Mouse (Mus musculus) heart, embryonic 10.5 days (tissue): ENCODE measurements at regions not wholly inside any gene's neighbourhood (a gene's known extent, or its start where the extent isn't known, plus 50 kb on each side); places are given as distances from the start of the nearest gene placed in this dataset.
"Not testable (repeated sequence)": the region's sequence is repeated elsewhere in the genome, so short reads cannot be mapped to it uniquely, and the experiment has no call there.

ENCODE experiments used
- DNase-seq: peaks from one replicate; pipeline ENCODE4 v3.0.0-alpha.2; 2017; ENCODE audit warnings: low spot score
- H3K27ac ChIP-seq: fragments of 300-500 bp; sonication (generic); 2 replicates; pipeline ENCODE4 v1.5.1; 2016; ENCODE audit warnings: mild to moderate bottlenecking
- H3K27me3 ChIP-seq: fragments of 300-500 bp; sonication (generic); 2 replicates; pipeline ENCODE4 v1.6.1; 2016; ENCODE audit warnings: mild to moderate bottlenecking; ENCODE audit not compliant: poor library complexity, insufficient read depth, severe bottlenecking
- H3K36me3 ChIP-seq: fragments of 300-500 bp; sonication (generic); 2 replicates; pipeline ENCODE4 v1.6.1; 2016; ENCODE audit warnings: mild to moderate bottlenecking, moderate library complexity
- H3K4me1 ChIP-seq: fragments of 300-500 bp; sonication (generic); 2 replicates; pipeline ENCODE4 v1.6.1; 2016; ENCODE audit warnings: mild to moderate bottlenecking
- H3K4me3 ChIP-seq: fragments of 300-500 bp; sonication (generic); 2 replicates; pipeline ENCODE4 v1.5.1; 2016; ENCODE audit warnings: mild to moderate bottlenecking, moderate library complexity
- H3K9me3 ChIP-seq: fragments of 300-500 bp; sonication (generic); 2 replicates; pipeline ENCODE4 v1.6.1; 2016; ENCODE audit warnings: mild to moderate bottlenecking, moderate library complexity
- WGBS: fragments of 180-500 bp; shearing (Covaris S2); methylation state at CpG from one replicate; pipeline ENCODE4 v1.1.7; 2016; 5-methylcytosine and 5-hydroxymethylcytosine counted together

DNA sequence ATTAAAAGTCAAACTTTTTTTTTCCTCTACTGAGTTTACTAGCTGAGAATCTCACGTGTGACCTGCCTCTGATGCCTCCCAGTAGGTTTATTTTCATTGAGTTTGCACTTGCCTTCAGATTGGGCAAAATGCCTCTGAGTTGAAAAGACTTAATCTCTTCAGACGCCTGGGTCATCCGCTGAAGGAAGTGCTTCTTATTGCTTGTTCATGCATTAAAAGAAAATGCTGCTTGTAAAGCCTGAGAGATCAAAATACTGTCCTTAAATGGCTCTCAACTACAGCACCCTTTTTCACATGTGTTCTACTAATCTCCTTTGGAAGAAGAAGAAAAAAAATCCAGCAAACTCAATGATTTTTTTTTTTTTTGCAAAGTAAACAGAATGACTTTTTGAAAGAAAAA is 351.5 kb downstream of the Kcnh5 start:
- H3K36me3 ChIP-seq, result no peaks in the 10 kb centered on the region
- H3K4me3 ChIP-seq, result no peak overlapping the region
- no peak for DNase-seq
- H3K27ac ChIP-seq, result no peak overlapping the region
- H3K27me3 ChIP-seq, result no peaks in the 10 kb centered on the region
- no peaks in the 10 kb centered on the region for H3K9me3 ChIP-seq
- WGBS, result 46% methylated on average over 3 of the region's 3 CpGs
- H3K4me1 ChIP-seq, result no peaks in the 10 kb centered on the region

DNA sequence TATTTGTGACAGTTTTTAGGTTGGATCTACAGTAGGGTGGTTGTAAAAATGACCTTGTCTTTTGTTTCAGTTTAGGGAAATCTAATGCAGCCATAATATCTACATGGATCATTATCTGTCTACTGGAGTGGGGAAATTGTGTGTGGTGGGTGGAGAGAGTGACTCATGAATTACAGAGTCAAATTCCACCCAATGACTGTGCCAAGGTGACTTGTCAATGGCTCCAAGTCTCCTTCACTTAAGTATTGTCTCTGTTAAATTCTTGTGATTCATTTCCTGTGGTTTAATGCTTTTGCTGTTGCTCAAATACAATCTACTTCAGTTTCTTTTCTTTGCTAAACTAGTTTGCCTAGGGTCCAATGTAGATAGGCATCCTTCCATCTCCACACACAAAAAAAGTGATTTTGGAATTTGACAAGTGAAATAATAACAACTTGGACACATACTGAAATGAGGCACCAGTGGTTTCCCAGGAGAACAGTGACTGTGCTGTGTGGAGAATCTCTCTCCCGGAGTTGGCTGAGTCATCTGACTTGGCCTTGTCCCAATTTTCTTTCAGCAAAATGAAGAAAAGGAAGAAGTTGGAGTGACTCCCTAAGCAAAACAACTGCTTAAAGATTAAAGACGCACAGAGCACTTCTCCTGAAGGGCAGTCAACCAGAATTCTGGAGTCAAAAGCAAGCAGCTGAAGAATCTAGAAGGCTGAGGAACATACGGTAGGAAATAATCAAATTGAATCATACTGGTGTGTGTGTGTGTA is 352.2 kb downstream of the Kcnh5 start:
- Histone ChIP-seq H3K4me3 (no peak overlapping the region), H3K9me3 (no peaks in the 10 kb centered on the region), H3K27me3 (no peaks in the 10 kb centered on the region), H3K4me1 (no peaks in the 10 kb centered on the region), H3K27ac (no peak overlapping the region), H3K36me3 (no peaks in the 10 kb centered on the region)
- 51% methylated on average over 3 of the region's 3 CpGs for WGBS
- DNase-seq, result no peak

DNA sequence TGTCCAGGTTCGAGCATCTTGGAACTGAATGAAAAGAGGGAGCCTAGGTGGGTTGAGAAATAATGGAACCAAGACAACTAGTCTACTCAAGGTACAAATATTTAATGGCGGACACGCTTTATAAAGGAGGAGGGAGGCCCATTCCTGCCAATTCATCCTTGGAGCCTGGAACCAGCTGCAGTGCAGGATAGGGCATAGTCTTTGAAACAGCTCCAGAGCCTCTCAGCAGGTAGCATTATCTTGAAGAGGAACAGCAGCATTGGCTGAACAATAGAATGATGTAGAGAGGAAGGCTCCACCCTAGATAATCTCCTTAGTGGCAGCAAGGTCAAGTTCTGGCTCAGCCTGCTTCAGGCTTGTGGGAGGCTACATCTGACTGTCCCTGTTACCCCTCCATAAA is 361.0 kb downstream of the Kcnh5 start:
- H3K4me3 ChIP-seq, H3K4me1 ChIP-seq, H3K27me3 ChIP-seq, DNase-seq, H3K27ac ChIP-seq, H3K36me3 ChIP-seq, H3K9me3 ChIP-seq: not testable (repeated sequence)
- 77% methylated on average over 3 of the region's 3 CpGs for WGBS

DNA sequence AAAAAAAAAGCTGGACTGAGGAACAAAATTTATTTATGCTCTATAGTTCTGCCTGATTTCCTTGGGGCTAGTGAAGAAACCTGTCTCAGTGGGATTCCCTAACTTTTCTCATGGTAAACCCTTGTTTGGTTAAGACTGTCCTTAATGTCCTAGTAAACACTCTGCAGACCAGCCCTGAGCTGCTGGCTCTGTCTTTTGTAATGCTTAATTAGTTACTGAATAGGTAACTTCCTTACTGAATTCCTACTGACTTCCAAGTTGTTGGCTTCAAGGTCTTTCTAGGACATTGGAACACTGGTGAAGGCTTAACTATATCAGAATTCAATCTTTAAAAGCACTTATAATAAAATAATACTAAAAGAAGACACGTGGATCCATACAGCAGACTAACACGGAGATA is 368.6 kb downstream of the Kcnh5 start:
- not testable (repeated sequence) for H3K27ac ChIP-seq, H3K9me3 ChIP-seq, DNase-seq, H3K4me1 ChIP-seq, H3K36me3 ChIP-seq, H3K27me3 ChIP-seq, H3K4me3 ChIP-seq
- 82% methylated on average over 2 of the region's 2 CpGs for WGBS

DNA sequence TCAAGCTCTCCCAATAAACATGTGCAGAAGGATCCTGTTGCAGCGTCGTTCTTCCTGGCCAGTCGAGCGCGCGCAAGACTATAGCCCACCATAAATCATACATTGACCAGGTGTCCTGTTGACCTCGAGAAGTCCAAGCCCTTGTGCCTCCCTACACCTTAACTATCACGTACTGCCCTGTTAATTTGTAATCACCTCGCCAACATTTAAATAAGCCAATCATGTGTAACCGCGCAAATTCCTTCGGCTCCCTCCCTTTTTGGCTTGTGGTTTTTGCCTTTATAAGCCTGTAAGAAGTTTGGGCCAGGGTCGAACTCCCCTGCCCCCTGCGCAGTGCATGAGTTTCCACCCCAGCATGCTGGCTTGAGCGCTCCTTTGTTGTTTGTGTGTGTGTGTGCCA is 369.2 kb downstream of the Kcnh5 start:
- not testable (repeated sequence) for H3K27me3 ChIP-seq, DNase-seq
- 94% methylated on average over 15 of the region's 15 CpGs for WGBS

DNA sequence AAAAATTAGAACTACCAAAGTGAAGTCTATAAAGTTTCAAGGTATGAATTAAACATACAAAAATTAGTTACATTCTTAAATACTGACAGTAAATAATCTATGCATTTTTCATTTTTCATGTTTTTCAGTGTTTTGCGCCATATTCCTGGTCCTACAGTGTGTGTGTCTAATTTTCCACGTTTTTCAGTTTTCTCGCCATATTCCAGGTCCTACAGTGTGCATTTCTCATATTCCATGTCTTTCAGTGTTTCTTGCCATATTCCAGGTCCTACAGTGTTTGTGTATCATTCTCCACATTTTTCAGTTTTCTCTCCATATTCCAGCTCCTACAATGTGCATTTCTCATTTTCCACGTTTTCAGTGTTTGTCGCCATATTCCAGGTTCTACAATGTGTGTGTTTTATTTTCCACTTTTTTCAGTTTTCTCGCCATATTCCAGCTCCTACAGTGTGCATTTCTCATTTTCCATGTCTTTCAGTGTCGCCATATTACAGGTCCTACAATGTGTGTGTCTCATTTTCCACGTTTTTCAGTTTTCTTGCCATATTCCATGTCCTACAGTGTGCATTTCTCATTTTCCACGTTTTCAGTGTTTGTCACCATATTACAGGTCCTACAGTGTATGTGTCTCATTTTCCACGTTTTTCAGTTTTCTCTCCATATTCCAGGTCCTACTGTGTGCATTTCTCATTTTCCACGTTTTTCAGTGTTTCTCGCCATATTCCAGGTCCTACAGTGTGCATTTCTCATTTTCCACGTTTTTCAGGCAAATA is 373.2 kb downstream of the Kcnh5 start:
- peak; percentile 98 for DNase-seq
- WGBS, result 49% methylated on average over 13 of the region's 13 CpGs
- Histone ChIP-seq H3K4me1 (no peaks in the 10 kb centered on the region), H3K27me3 (no peaks in the 10 kb centered on the region), H3K27ac (no peak overlapping the region), H3K4me3 (no peak overlapping the region), H3K9me3 (peaks cover 3% of the 10 kb centered on the region; the same call in 1 of the 2 replicates), H3K36me3 (no peaks in the 10 kb centered on the region)

More for the DNA sequence above, 369.2 kb downstream of the Kcnh5 start:
- not testable (repeated sequence) for H3K4me3 ChIP-seq, H3K36me3 ChIP-seq, H3K27ac ChIP-seq, H3K4me1 ChIP-seq, H3K9me3 ChIP-seq

DNA sequence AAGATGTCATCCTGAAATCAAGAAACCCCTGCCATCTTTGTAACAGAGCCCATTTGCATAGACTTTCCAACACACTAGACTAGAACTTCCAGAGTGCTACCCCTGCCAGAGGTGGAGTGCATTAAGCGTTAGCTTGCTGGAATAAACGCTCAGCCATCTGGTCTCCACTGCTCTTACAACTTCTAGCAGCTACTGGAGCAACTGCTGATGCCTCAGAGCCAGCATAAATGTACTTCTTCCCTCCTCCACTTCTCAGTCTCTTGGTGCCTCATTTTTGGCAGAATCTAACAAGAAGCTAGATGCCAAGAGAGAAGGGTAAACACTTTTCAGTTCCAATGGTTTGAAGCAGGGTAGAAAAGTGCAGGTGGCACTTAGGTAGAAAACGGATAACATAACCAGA is 385.1 kb downstream of the Kcnh5 start:
- Histone ChIP-seq H3K27ac (no peak overlapping the region), H3K4me1 (no peaks in the 10 kb centered on the region), H3K27me3 (no peaks in the 10 kb centered on the region), H3K36me3 (no peaks in the 10 kb centered on the region), H3K9me3 (no peaks in the 10 kb centered on the region), H3K4me3 (no peak overlapping the region)
- WGBS, result 79% methylated on average over 3 of the region's 3 CpGs
- no peak for DNase-seq

DNA sequence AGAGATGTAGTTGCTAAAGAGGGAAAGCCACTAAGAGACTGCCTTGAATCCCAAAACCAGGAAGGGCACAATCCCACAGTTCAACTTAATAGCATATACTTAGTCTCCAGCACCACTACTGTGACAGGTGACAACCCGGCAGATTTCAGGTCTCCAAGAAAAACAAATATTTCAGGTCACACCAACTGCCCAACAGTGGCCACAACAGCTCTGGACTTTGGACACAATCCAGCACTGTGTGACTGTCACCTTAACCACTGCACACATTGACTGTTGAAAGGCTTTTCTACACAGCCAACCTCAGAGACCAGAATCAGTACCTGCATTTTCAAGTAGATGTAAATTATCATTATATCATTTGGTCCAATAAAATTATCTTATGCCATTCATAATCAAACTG is 414.8 kb downstream of the Kcnh5 start:
- Histone ChIP-seq H3K4me3 (no peak overlapping the region), H3K9me3 (no peaks in the 10 kb centered on the region), H3K4me1 (no peaks in the 10 kb centered on the region), H3K27ac (no peak overlapping the region), H3K27me3 (no peaks in the 10 kb centered on the region), H3K36me3 (no peaks in the 10 kb centered on the region)
- DNase-seq, result no peak
- WGBS, result 90% methylated on average over 1 of the region's 1 CpGs

DNA sequence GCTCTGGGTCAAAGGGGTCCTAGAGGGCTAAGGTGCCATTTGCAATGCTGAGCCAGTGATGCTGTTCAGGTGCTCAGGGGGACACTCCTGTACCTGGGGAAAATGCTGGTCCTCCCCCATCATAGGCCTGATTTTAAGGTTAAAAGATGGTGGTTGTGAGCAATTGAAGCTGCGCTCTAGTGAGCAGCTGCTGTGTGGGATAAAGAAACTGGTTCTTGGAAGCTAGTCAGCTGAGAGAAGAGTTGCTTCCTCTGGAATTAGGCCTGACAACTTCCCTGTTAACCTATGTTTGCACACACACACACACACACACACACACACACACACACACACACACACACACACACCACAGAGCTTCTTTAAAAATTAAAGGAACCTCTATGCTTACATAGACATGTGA is 428.9 kb upstream of the Gm11042 start:
- 100% methylated on average over 1 of the region's 1 CpGs for WGBS
- Histone ChIP-seq H3K9me3 (no peaks in the 10 kb centered on the region), H3K4me1 (no peaks in the 10 kb centered on the region), H3K27me3 (no peaks in the 10 kb centered on the region), H3K4me3 (no peak overlapping the region), H3K27ac (no peak overlapping the region), H3K36me3 (no peaks in the 10 kb centered on the region)
- no peak for DNase-seq

DNA sequence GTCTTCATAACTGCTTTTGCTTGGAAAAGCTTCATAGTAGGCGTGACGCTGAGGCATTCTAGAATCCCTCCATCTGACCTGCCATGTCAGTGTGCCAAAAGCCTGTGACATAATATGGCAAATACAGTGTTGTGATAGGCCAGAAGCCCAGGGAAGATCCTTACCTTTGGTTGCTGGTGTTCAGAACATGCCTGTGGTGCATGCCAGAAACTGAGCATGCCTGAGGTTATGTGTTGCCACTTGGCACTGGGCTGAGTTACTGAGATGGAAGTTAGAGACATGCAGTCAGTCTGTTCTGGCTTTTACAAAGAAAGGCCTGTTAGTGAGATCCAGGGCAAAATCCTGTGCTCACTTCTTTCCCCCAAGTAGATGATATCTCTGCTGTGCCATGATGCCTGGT is 412.7 kb upstream of the Gm11042 start:
- no peaks in the 10 kb centered on the region for H3K9me3 ChIP-seq
- no peaks in the 10 kb centered on the region for H3K4me1 ChIP-seq
- no peak overlapping the region for H3K27ac ChIP-seq
- no peaks in the 10 kb centered on the region for H3K36me3 ChIP-seq
- DNase-seq, result no peak
- no peak overlapping the region for H3K4me3 ChIP-seq
- H3K27me3 ChIP-seq, result no peaks in the 10 kb centered on the region
- 84% methylated on average over 2 of the region's 2 CpGs for WGBS

DNA sequence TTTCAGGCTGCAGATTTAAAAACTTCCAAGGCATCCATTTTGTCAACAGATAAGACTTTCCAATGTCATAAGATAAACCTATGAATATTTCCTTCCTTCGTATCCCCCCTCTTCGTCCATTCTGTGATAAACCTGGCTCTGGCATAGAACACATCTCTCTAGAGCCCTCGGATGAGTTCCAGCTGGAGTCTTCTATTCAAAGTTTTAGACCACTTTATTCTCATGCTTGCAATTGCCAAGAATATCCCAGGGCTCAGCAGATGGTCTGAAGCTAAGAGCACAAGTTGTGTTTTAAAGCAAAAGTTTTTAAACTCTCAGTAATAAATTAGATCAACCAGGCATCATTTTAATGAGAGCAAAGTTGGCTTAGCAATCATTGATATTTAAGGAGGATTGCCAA is 363.0 kb upstream of the Gm11042 start:
- no peaks in the 10 kb centered on the region for H3K27me3 ChIP-seq
- no peaks in the 10 kb centered on the region for H3K36me3 ChIP-seq
- no peak overlapping the region for H3K27ac ChIP-seq
- WGBS, result 73% methylated on average over 3 of the region's 3 CpGs
- no peaks in the 10 kb centered on the region for H3K9me3 ChIP-seq
- no peak overlapping the region for H3K4me3 ChIP-seq
- H3K4me1 ChIP-seq, result no peaks in the 10 kb centered on the region
- DNase-seq, result no peak

DNA sequence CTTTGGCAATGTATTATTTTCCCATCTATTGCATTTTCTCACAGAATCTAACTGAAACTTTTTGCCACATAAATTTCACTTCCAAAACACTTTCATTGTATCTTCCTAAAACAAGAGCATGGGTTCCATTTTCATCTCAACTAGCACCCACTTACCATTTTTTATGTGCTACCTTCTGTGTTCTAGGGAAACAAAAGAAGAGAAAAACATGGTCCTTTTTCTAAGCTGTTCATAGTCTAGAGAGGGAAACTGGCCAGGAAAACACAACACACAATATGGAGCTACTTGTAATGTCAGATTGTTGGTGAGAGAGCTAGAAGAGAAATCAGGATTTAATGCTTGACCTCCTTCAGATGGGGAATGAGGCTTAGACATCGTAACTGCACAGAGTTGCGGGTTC is 361.6 kb upstream of the Gm11042 start:
- no peak for DNase-seq
- Histone ChIP-seq H3K27ac (no peak overlapping the region), H3K27me3 (no peaks in the 10 kb centered on the region), H3K36me3 (no peaks in the 10 kb centered on the region), H3K4me3 (no peak overlapping the region), H3K9me3 (no peaks in the 10 kb centered on the region), H3K4me1 (no peaks in the 10 kb centered on the region)
- WGBS, result 88% methylated on average over 2 of the region's 2 CpGs

DNA sequence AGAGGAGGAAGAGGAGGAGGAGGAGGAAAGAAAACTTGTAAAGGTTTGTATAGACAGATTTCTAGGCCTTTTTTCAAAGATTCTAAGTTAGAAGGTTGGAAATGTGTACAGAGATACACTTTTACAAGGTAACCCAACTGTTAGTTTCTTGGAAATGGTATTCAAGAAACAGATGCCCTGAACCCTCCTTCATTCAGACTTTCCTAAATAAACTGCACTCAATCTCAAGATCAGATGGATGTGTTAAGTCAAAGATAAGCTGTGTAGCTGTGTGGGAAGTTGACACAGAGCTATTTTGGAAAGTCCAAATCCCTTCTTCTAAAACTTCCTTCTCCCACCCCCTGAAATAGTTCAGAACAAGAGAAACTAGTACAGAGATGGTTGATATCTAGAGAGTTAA is 342.2 kb upstream of the Gm11042 start:
- DNase-seq, result no peak
- no peaks in the 10 kb centered on the region for H3K4me1 ChIP-seq
- no peak overlapping the region for H3K4me3 ChIP-seq
- no peaks in the 10 kb centered on the region for H3K36me3 ChIP-seq
- H3K9me3 ChIP-seq, result no peaks in the 10 kb centered on the region
- no peaks in the 10 kb centered on the region for H3K27me3 ChIP-seq
- H3K27ac ChIP-seq, result no peak overlapping the region
